Mouse (Mus musculus) left cerebral cortex, adult 9 months (tissue): ENCODE results near the gene Mrtfa.

Experiments
- DNase-seq, 2 experiments: peaks; one replicate each; pipeline ENCODE4 v3.0.0; 2022; ENCODE audit warnings: low spot score in 2 of 2

Gene Mrtfa

GRCm38 (mm10) chr15:80994959-80995358 lies 195.6 kb downstream of the Mrtfa start:
- DNase-seq = no peak

DNA sequence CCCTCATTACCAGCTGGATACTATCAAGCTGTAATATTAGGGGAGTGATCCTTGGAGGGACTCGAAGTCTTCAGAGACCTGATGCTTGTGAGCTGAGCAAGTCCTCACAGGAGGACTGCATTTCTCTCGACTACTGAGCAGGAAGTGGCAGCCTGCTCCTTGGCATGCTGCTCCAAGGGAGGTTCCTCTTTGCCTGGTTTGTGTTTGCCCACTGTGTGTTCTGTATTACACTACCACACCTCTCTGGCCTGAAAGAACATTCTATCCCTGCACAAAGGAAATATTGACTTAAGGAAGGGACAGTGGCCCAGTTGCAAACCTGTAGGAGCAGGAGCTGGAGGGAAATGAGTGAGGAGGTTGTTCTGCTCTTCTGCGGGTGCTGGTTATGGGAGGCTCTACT lies 200.8 kb downstream of the Mrtfa start:
- no peak for DNase-seq

- no peak for DNase-seq
Observed at GRCm38 (mm10) chr15:80988331-80988730, 202.2 kb downstream of the Mrtfa start.

GRCm38 (mm10) chr15:80983264-80983663 lies 207.3 kb downstream of the Mrtfa start:
- no peak for DNase-seq

GRCm38 (mm10) chr15:80981176-80981575 lies 209.4 kb downstream of the Mrtfa start:
- no peak for DNase-seq

GRCm38 (mm10) chr15:80979611-80980010 lies 210.9 kb downstream of the Mrtfa start:
- DNase-seq = no peak

GRCm38 (mm10) chr15:80977620-80978334 lies 212.8 kb downstream of the Mrtfa start, which contains the start of gene Sgsm3:
Gene Sgsm3 (plus strand): TSS chr15:80977765.
- peak; percentile 63 to 83 for DNase-seq

DNA sequence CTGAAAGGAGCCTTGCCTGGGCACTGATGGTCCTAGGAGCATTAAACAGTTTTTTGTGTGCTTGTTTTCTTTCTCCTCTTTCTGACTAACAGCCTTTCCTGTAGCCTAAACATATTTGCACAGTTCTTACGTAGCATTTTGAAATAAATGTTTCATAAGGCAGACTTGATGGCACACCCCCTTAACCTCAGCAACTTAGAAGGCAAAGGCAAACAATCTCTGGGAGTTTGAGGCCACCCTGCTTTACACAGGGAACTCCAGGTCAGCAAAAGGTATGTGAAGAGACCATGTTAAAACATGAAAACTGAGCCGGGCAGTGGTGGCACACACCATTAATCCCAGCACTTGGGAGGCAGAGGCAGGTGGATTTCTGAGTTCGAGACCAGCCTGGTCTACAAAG lies 214.9 kb downstream of the Mrtfa start:
- DNase-seq = no peak

- no peak for DNase-seq
Observed at GRCm38 (mm10) chr15:80974311-80974710, 216.2 kb downstream of the Mrtfa start.

DNA sequence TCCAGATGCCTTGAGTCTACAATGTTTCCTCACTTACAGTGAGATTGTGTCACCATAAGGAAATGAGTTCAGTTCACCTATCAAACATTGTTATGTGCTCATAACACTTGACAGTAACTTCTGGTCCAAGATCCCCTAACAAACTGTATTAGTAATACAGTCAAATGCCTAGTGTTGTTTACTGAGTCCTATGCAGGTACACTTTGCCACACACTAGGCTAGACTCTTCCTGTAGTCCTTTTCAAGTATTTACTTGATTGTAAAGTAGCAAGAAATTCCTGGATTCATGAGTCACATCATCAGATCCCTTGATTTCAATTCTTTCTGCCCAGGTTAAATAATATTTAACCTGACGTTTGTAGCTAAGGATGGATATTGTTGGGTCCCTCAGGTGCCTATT lies 221.2 kb downstream of the Mrtfa start:
- no peak for DNase-seq
